Mouse (Mus musculus): ENCODE measurements around the gene Omg. TPM values are rescaled to one million over a fixed set of nuclear protein-coding genes. Genes with fewer than 3 reads are reported as not detected.

Omg gene
- 0.21 and 0.56 TPM in 2 replicates for polyA plus RNA-seq (2015; fragmentation: Nextera tagmentation; extraction: Ambion mirVana)

- 55% methylated on average over 8 of the region's 8 CpGs for WGBS
- no peak within 1 kb of the TSS for H3K4me3 ChIP-seq
- H3K4me1 ChIP-seq, result no peaks in the 10 kb centered on the region
- no peak within 1 kb of the TSS for H3K27ac ChIP-seq
- no peak for ATAC-seq (ENCODE audit: insufficient number of reproducible peaks, insufficient read depth, low FRiP score, low TSS enrichment, low read depth)
- no peaks in the 10 kb centered on the region for H3K9me3 ChIP-seq
- no peak within 1 kb of the TSS for H3K4me2 ChIP-seq
- no peaks in the 10 kb centered on the region for H3K27me3 ChIP-seq
- H3K9ac ChIP-seq, result no peak within 1 kb of the TSS
- H3K36me3 ChIP-seq, result no peaks in the 10 kb centered on the region; the same call in 1 of the 2 replicates
Observed at GRCm38 (mm10) chr11:79503845-79504244, at the start of gene Omg. Omg (minus strand) TSS chr11:79504084.

GRCm38 (mm10) chr11:79552622-79553021 lies 48.7 kb upstream of the Omg start:
- no peak overlapping the region for H3K4me3 ChIP-seq
- no peaks in the 10 kb centered on the region for H3K9me3 ChIP-seq
- WGBS, result 80% methylated on average over 1 of the region's 1 CpGs
- peaks cover 78% of the 10 kb centered on the region for H3K36me3 ChIP-seq
- no peaks in the 10 kb centered on the region for H3K27me3 ChIP-seq
- no peak for ATAC-seq (ENCODE audit: insufficient number of reproducible peaks, insufficient read depth, low FRiP score, low TSS enrichment, low read depth)
- H3K27ac ChIP-seq, result no peak overlapping the region
- no peaks in the 10 kb centered on the region for H3K4me1 ChIP-seq
- H3K4me2 ChIP-seq, result no peak overlapping the region
- no peak overlapping the region for H3K9ac ChIP-seq

GRCm38 (mm10) chr11:79536293-79536692 lies 32.4 kb upstream of the Omg start:
- Histone ChIP-seq H3K9me3 (no peaks in the 10 kb centered on the region), H3K4me2 (no peak overlapping the region), H3K4me1 (peaks cover 13% of the 10 kb centered on the region), H3K9ac (no peak overlapping the region), H3K27ac (no peak overlapping the region), H3K36me3 (peaks cover 35% of the 10 kb centered on the region), H3K27me3 (no peaks in the 10 kb centered on the region), H3K4me3 (no peak overlapping the region)
- ATAC-seq (ENCODE audit: insufficient number of reproducible peaks, insufficient read depth, low FRiP score, low TSS enrichment, low read depth), result no peak
- 93% methylated on average over 3 of the region's 3 CpGs for WGBS

- Histone ChIP-seq H3K4me3 (no peak overlapping the region), H3K4me1 (peaks cover 13% of the 10 kb centered on the region), H3K36me3 (peaks cover 32% of the 10 kb centered on the region), H3K4me2 (no peak overlapping the region), H3K9ac (no peak overlapping the region), H3K27ac (no peak overlapping the region), H3K9me3 (no peaks in the 10 kb centered on the region), H3K27me3 (no peaks in the 10 kb centered on the region)
- WGBS, result 90% methylated on average over 4 of the region's 4 CpGs
- no peak for ATAC-seq (ENCODE audit: insufficient number of reproducible peaks, insufficient read depth, low FRiP score, low TSS enrichment, low read depth)
Observed at GRCm38 (mm10) chr11:79535554-79535953, 31.7 kb upstream of the Omg start.

- no peaks in the 10 kb centered on the region for H3K9me3 ChIP-seq
- peaks cover 24% of the 10 kb centered on the region for H3K36me3 ChIP-seq
- no peak overlapping the region for H3K4me2 ChIP-seq
- peak overlapping the region; percentile 44 for H3K27ac ChIP-seq
- peaks cover 13% of the 10 kb centered on the region for H3K4me1 ChIP-seq
- no peak for ATAC-seq (ENCODE audit: insufficient number of reproducible peaks, insufficient read depth, low FRiP score, low TSS enrichment, low read depth)
- WGBS, result 77% methylated on average over 8 of the region's 8 CpGs
- H3K27me3 ChIP-seq, result no peaks in the 10 kb centered on the region
- no peak overlapping the region for H3K9ac ChIP-seq
- H3K4me3 ChIP-seq, result no peak overlapping the region
Observed at GRCm38 (mm10) chr11:79533950-79534690, 30.2 kb upstream of the Omg start.

GRCm38 (mm10) chr11:79533311-79533710 lies 29.4 kb upstream of the Omg start:
- 90% methylated on average over 6 of the region's 6 CpGs for WGBS

GRCm38 (mm10) chr11:79531485-79531884 lies 27.6 kb upstream of the Omg start:
- Histone ChIP-seq H3K36me3 (peaks cover 18% of the 10 kb centered on the region), H3K4me3 (no peak overlapping the region), H3K9me3 (no peaks in the 10 kb centered on the region), H3K4me2 (no peak overlapping the region), H3K27ac (no peak overlapping the region), H3K27me3 (no peaks in the 10 kb centered on the region), H3K4me1 (peaks cover 13% of the 10 kb centered on the region), H3K9ac (no peak overlapping the region)
- ATAC-seq (ENCODE audit: insufficient number of reproducible peaks, insufficient read depth, low FRiP score, low TSS enrichment, low read depth), result no peak
- WGBS, result 87% methylated on average over 4 of the region's 4 CpGs

More at GRCm38 (mm10) chr11:79533311-79533710, 29.4 kb upstream of the Omg start:
- no peaks in the 10 kb centered on the region for H3K27me3 ChIP-seq
- H3K9me3 ChIP-seq, result no peaks in the 10 kb centered on the region
- no peak for ATAC-seq (ENCODE audit: insufficient number of reproducible peaks, insufficient read depth, low FRiP score, low TSS enrichment, low read depth)
- peaks cover 23% of the 10 kb centered on the region for H3K36me3 ChIP-seq
- H3K4me3 ChIP-seq, result no peak overlapping the region
- no peak overlapping the region for H3K27ac ChIP-seq
- H3K4me2 ChIP-seq, result no peak overlapping the region
- peaks cover 13% of the 10 kb centered on the region for H3K4me1 ChIP-seq
- no peak overlapping the region for H3K9ac ChIP-seq

- no peak for ATAC-seq (ENCODE audit: insufficient number of reproducible peaks, insufficient read depth, low FRiP score, low TSS enrichment, low read depth)
- Histone ChIP-seq H3K4me1 (peaks cover 13% of the 10 kb centered on the region), H3K27me3 (no peaks in the 10 kb centered on the region), H3K36me3 (peaks cover 18% of the 10 kb centered on the region), H3K9me3 (no peaks in the 10 kb centered on the region), H3K27ac (no peak overlapping the region), H3K4me3 (no peak overlapping the region), H3K4me2 (no peak overlapping the region), H3K9ac (no peak overlapping the region)
- 79% methylated on average over 11 of the region's 11 CpGs for WGBS
Observed at GRCm38 (mm10) chr11:79530774-79531173, 26.9 kb upstream of the Omg start.

GRCm38 (mm10) chr11:79530333-79530761 lies 26.5 kb upstream of the Omg start, which contains the start of the genes Evi2 and Evi2a:
Evi2 (minus strand) TSS chr11:79530589.
Evi2a (minus strand) TSS chr11:79530609.
- Histone ChIP-seq H3K36me3 (peaks cover 15% of the 10 kb centered on the region), H3K4me3 (no peak within 1 kb of the TSS), H3K9ac (no peak within 1 kb of the TSS), H3K27ac (no peak within 1 kb of the TSS), H3K4me2 (no peak within 1 kb of the TSS), H3K9me3 (no peaks in the 10 kb centered on the region), H3K27me3 (no peaks in the 10 kb centered on the region), H3K4me1 (peaks cover 13% of the 10 kb centered on the region)
- WGBS, result 84% methylated on average over 7 of the region's 7 CpGs
- no peak for ATAC-seq (ENCODE audit: insufficient number of reproducible peaks, insufficient read depth, low FRiP score, low TSS enrichment, low read depth)

GRCm38 (mm10) chr11:79529736-79530135 lies 25.9 kb upstream of the Omg start:
- Histone ChIP-seq H3K4me2 (no peak overlapping the region), H3K4me1 (peaks cover 11% of the 10 kb centered on the region), H3K9me3 (no peaks in the 10 kb centered on the region), H3K27me3 (no peaks in the 10 kb centered on the region), H3K27ac (no peak overlapping the region), H3K36me3 (peaks cover 17% of the 10 kb centered on the region), H3K4me3 (no peak overlapping the region), H3K9ac (no peak overlapping the region)
- 76% methylated on average over 2 of the region's 2 CpGs for WGBS
- no peak for ATAC-seq (ENCODE audit: insufficient number of reproducible peaks, insufficient read depth, low FRiP score, low TSS enrichment, low read depth)

- H3K9me3 ChIP-seq, result no peaks in the 10 kb centered on the region
- no peaks in the 10 kb centered on the region for H3K27me3 ChIP-seq
- H3K4me2 ChIP-seq, result no peak overlapping the region
- H3K9ac ChIP-seq, result no peak overlapping the region
- H3K4me3 ChIP-seq, result no peak overlapping the region
- H3K27ac ChIP-seq, result no peak overlapping the region
- H3K36me3 ChIP-seq, result peaks cover 20% of the 10 kb centered on the region
- ATAC-seq (ENCODE audit: insufficient number of reproducible peaks, insufficient read depth, low FRiP score, low TSS enrichment, low read depth), result no peak
- 92% methylated on average over 6 of the region's 6 CpGs for WGBS
- peaks cover 6% of the 10 kb centered on the region for H3K4me1 ChIP-seq
Observed at GRCm38 (mm10) chr11:79529226-79529625, 25.3 kb upstream of the Omg start.

GRCm38 (mm10) chr11:79528601-79529000 lies 24.7 kb upstream of the Omg start:
- Histone ChIP-seq H3K9me3 (no peaks in the 10 kb centered on the region), H3K4me2 (no peak overlapping the region), H3K4me3 (no peak overlapping the region), H3K27me3 (no peaks in the 10 kb centered on the region), H3K4me1 (no peaks in the 10 kb centered on the region; the same call in 1 of the 2 replicates), H3K36me3 (peaks cover 23% of the 10 kb centered on the region), H3K9ac (no peak overlapping the region), H3K27ac (no peak overlapping the region)
- no peak for ATAC-seq (ENCODE audit: insufficient number of reproducible peaks, insufficient read depth, low FRiP score, low TSS enrichment, low read depth)
- WGBS, result 89% methylated on average over 3 of the region's 3 CpGs
